ENCODE assay signal across 15 mouse cellular contexts in the genomic region with DNA sequence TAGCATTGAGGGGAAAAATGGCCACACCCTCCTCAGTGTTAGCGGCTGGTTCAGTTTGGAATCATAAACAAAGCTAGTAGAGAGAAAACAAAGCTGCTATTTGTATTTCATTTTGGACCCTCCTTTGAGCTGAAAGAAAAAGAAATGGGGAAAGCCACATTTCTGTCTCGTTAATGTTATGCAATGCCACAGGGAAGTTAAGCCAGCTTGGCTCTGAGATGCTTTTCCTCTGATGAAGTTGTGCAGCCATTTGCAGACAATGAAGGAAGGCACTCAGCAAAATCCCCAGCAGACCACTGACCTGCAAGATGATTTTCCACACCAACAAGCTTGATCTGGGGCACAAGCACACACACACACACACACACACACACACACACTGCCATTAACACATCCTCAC. TPM values are rescaled to one million over a fixed set of nuclear protein-coding genes. Genes with fewer than 3 reads are reported as not detected.
DNase-seq lines count a peak whose midpoint lies in the region; ATAC-seq lines count a peak whose summit lies in the region.
"Had no signal": no experiment of that assay in that cellular context is flagged by ENCODE, and none has a peak within 500 bp of the region (broad histone marks: within the 10 kb centered on the region; RNA-seq: fewer than 3 reads in every experiment).

No protein-coding gene starts in this region.

- no peak overlapping the region for H3K4me3 ChIP-seq in intestine, embryonic 14.5 days (ENCODE audit: low read depth, low read length)
- no peak overlapping the region for H3K4me3 ChIP-seq in intestine, embryonic 15.5 days (replicated peaks)
- no peak overlapping the region for H3K4me3 ChIP-seq in limb, embryonic 10.5 days
- H3K4me3 ChIP-seq: forebrain, embryonic 12.5 days; lung, embryonic 15.5 days; midbrain, embryonic 13.5 days had no signal

- no peak overlapping the region for H3K9ac ChIP-seq in intestine, embryonic 14.5 days (ENCODE audit: low read length)
- H3K9ac ChIP-seq in intestine, embryonic 15.5 days: no peak overlapping the region
- H3K9ac ChIP-seq: forebrain, embryonic 12.5 days; lung, embryonic 15.5 days; midbrain, embryonic 13.5 days had no signal

- peaks cover 10% of the 10 kb centered on the region; the same call in 1 of the 2 replicates for H3K4me1 ChIP-seq in intestine, embryonic 14.5 days (replicated peaks; ENCODE audit: control insufficient read depth, insufficient read depth, low read length)
- peaks cover 2% of the 10 kb centered on the region; the same call in 1 of the 2 replicates for H3K4me1 ChIP-seq in intestine, embryonic 15.5 days (replicated peaks)
- peaks cover 42% of the 10 kb centered on the region for H3K4me1 ChIP-seq in limb, embryonic 10.5 days

- H3K9me3 ChIP-seq in intestine, embryonic 14.5 days (ENCODE audit: control insufficient read depth, low read length): no peaks in the 10 kb centered on the region
- no peaks in the 10 kb centered on the region for H3K9me3 ChIP-seq in intestine, embryonic 15.5 days
- H3K9me3 ChIP-seq in limb, embryonic 10.5 days (replicated peaks): no peaks in the 10 kb centered on the region
- H3K9me3 ChIP-seq: forebrain, embryonic 12.5 days; lung, embryonic 15.5 days; midbrain, embryonic 13.5 days had no signal

- no peak overlapping the region for H3K27ac ChIP-seq in intestine, embryonic 14.5 days (ENCODE audit: low read depth)
- H3K27ac ChIP-seq in intestine, embryonic 15.5 days: no peak overlapping the region
- H3K27ac ChIP-seq in limb, embryonic 10.5 days: peak overlapping the region; percentile 68
- H3K27ac ChIP-seq: forebrain, embryonic 12.5 days; lung, embryonic 15.5 days; midbrain, embryonic 13.5 days had no signal

- no peak overlapping the region for H3K4me2 ChIP-seq in intestine, embryonic 14.5 days (ENCODE audit: low read length)
- no peak overlapping the region for H3K4me2 ChIP-seq in intestine, embryonic 15.5 days (replicated peaks)
- H3K4me2 ChIP-seq: forebrain, embryonic 12.5 days; lung, embryonic 15.5 days; midbrain, embryonic 13.5 days had no signal

- 50% methylated on average over 2 of the region's 2 CpGs for WGBS in intestine, embryonic 14.5 days
- 45% methylated on average over 2 of the region's 2 CpGs for WGBS in intestine, embryonic 15.5 days
- WGBS in limb, embryonic 10.5 days: 64% methylated on average over 2 of the region's 2 CpGs

- no peaks in the 10 kb centered on the region for H3K27me3 ChIP-seq in intestine, embryonic 14.5 days (replicated peaks; ENCODE audit: control insufficient read depth, insufficient read depth, low read length)
- no peaks in the 10 kb centered on the region for H3K27me3 ChIP-seq in intestine, embryonic 15.5 days (replicated peaks)
- no peaks in the 10 kb centered on the region for H3K27me3 ChIP-seq in limb, embryonic 10.5 days (ENCODE audit: low read depth, poor library complexity, severe bottlenecking)
- H3K27me3 ChIP-seq: forebrain, embryonic 12.5 days; lung, embryonic 15.5 days; midbrain, embryonic 13.5 days had no signal

- peak; percentile 43 for DNase-seq in intestine, embryonic 14.5 days (ENCODE audit: low spot score)
- peak; percentile 31 for DNase-seq in thymus, postnatal 25 days
- DNase-seq in thymus, postnatal 0 days (ENCODE audit: low spot score): no peak
- peak; percentile 27 for DNase-seq in limb, embryonic 10.5 days (ENCODE audit: low spot score)
- DNase-seq in frontal cortex, postnatal 10 days (ENCODE audit: low spot score in 2 of 2): no peak
- DNase-seq: adrenal gland, adult 8-10 months; cerebellum, postnatal 10 days; kidney, adult 11 months; kidney, postnatal 25 days; right cerebral cortex, postnatal 25 days had no signal

- no peak for ATAC-seq in intestine, embryonic 14.5 days (replicated peaks; ENCODE audit: low FRiP score, low TSS enrichment, low read depth)
- ATAC-seq in intestine, embryonic 15.5 days: no peak
- no peak for ATAC-seq in megakaryocyte, adult 5-6 weeks (ENCODE audit: poor library complexity, severe bottlenecking)
- ATAC-seq: midbrain, embryonic 13.5 days had no signal

- no peaks in the 10 kb centered on the region for H3K36me3 ChIP-seq in intestine, embryonic 14.5 days (ENCODE audit: control insufficient read depth, insufficient read depth, low read length)
- no peaks in the 10 kb centered on the region for H3K36me3 ChIP-seq in intestine, embryonic 15.5 days
- no peaks in the 10 kb centered on the region for H3K36me3 ChIP-seq in limb, embryonic 10.5 days
- H3K36me3 ChIP-seq: forebrain, embryonic 12.5 days; lung, embryonic 15.5 days; midbrain, embryonic 13.5 days had no signal

RNA-seq across cellular contexts. Expression of gene Rcbtb2, which starts 2.9 kb away (rescaled TPM):
- 89.3 and 105 TPM in 2 replicates for polyA plus RNA-seq in intestine, embryonic 14.5 days (2014; fragmentation: Nextera tagmentation; extraction: Ambion mirVana)
- 69.2 and 77.0 TPM in 2 replicates for polyA plus RNA-seq in intestine, embryonic 15.5 days (2015; fragmentation: Nextera tagmentation; extraction: Ambion mirVana)
- 281 and 293 TPM in 2 replicates for polyA plus RNA-seq in thymus, postnatal 0 days (2015; fragmentation: Nextera tagmentation; extraction: Ambion mirVana)
- polyA plus RNA-seq in limb, embryonic 10.5 days (2016; fragmentation: Nextera tagmentation; extraction: Ambion mirVana): 202 and 208 TPM in 2 replicates
- total RNA-seq in megakaryocyte, adult 5-6 weeks (2015): 68.3 and 69.2 TPM in 2 replicates
- total RNA-seq in megakaryocyte, adult 5-6 weeks (2017): 35.9 and 37.7 TPM in 2 replicates

Comparison
In these comparisons a context has a peak if more than half of its experiments do, and no peak if none do; other contexts are left out.
1. DNase-seq: peak in intestine, embryonic 14.5 days (single experiment), thymus, postnatal 25 days (single experiment) and limb, embryonic 10.5 days (single experiment); none in thymus, postnatal 0 days (single experiment) and frontal cortex, postnatal 10 days (0 of 2).